In the genomic region with DNA sequence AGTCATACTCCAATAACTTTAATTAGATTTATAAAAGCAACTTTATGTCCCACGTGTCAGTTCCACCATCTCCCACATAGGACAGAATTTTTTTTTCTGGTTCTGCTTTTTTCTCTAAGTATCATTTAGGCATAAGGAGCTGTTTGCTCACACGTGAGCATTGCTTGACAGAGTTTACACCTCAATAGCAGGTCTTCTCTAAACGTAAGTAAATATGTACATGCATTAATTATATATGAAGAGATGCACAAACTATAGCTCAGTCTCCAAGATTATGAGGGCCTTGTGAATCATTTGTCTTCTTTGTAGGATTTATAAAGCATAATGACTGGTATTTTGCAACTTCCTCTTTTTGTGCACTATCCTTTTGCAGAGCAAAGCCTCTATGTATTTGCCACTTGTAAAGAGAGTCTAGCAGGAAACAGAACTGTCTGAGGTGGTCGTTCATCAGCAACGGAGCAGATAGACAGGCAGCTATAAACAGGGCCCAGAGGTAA, we compare ENCODE assay signal across 8 mouse cellular contexts. TPM values are rescaled to one million over a fixed set of nuclear protein-coding genes. Genes with fewer than 3 reads are reported as not detected.
DNase-seq lines count a peak whose midpoint lies in the region; ATAC-seq and TF ChIP-seq lines count a peak whose summit lies in the region.

Gene Mbnl1, plus strand, starts transcription at position 150 of the 497 bp plus-strand sequence.

- no peak for TF ChIP-seq CTCF in ES-Bruce4 (IDR thresholded peaks at IDR 0.05; ENCODE audit: low read depth, low read length)
- TF ChIP-seq CTCF in embryonic fibroblast, embryonic 13.5 days (IDR thresholded peaks at IDR 0.05; ENCODE audit: borderline replicate concordance, insufficient read depth, low read length) = no peak
- TF ChIP-seq CTCF in heart, postnatal 0 days (IDR thresholded peaks at IDR 0.05; ENCODE audit: low read depth) = no peak

- H3K27me3 ChIP-seq in ES-Bruce4 (ENCODE audit: control insufficient read depth, insufficient read depth, low read length, poor library complexity, severe bottlenecking) (no peaks in the 10 kb centered on the region), myocyte (ENCODE audit: control insufficient read depth, insufficient read depth, insufficient read length) (no peaks in the 10 kb centered on the region)
- H3K27me3 ChIP-seq in heart, postnatal 0 days (ENCODE audit: control insufficient read depth, insufficient read depth, low read length) = no peaks in the 10 kb centered on the region

- no peaks in the 10 kb centered on the region for H3K79me2 ChIP-seq in myocyte (ENCODE audit: control insufficient read depth, insufficient read depth)

- no peaks in the 10 kb centered on the region for H3K9me3 ChIP-seq in ES-Bruce4 (replicated peaks; ENCODE audit: control insufficient read depth, insufficient read depth, low read length, poor library complexity, severe bottlenecking)
- no peaks in the 10 kb centered on the region for H3K9me3 ChIP-seq in heart, postnatal 0 days (replicated peaks; ENCODE audit: control insufficient read depth, low read length)

- no peak for ATAC-seq in heart, postnatal 0 days (ENCODE audit: insufficient read depth, low read depth)

- WGBS in heart, postnatal 0 days = 63% methylated on average over 5 of the region's 5 CpGs

- intact Hi-C loops in left cerebral cortex, postnatal 4 days (cut with DNase I) = no loop called here

- no peak within 1 kb of the TSS for H3K27ac ChIP-seq in ES-Bruce4 (ENCODE audit: insufficient read depth, low read length)
- no peak within 1 kb of the TSS for H3K27ac ChIP-seq in embryonic fibroblast, embryonic 13.5 days (ENCODE audit: insufficient read depth, low read length)
- H3K27ac ChIP-seq in heart, postnatal 0 days (ENCODE audit: low read depth) = no peak within 1 kb of the TSS

- H3ac ChIP-seq in myocyte (ENCODE audit: control insufficient read depth, insufficient read length) = no peak within 1 kb of the TSS

- TF ChIP-seq POLR2A in ES-Bruce4 (IDR thresholded peaks at IDR 0.05; ENCODE audit: insufficient read depth, low read length) = no peak
- no peak for TF ChIP-seq POLR2A in embryonic fibroblast, embryonic 13.5 days (IDR thresholded peaks at IDR 0.05; ENCODE audit: low read depth, low read length)
- no peak for TF ChIP-seq POLR2A in myocyte (IDR thresholded peaks at IDR 0.05; ENCODE audit: insufficient read length, low read depth)

- no peak within 1 kb of the TSS for H3K9ac ChIP-seq in ES-Bruce4 (ENCODE audit: low read depth, poor library complexity, severe bottlenecking)
- H3K9ac ChIP-seq in heart, postnatal 0 days (replicated peaks; ENCODE audit: low read depth, low read length) = no peak within 1 kb of the TSS

- DNase-seq in A20 (ENCODE audit: low read depth, low spot score) = peak; percentile 90
- DNase-seq in heart, postnatal 0 days (ENCODE audit: low spot score) = no peak
- no peak for DNase-seq in left cerebral cortex, postnatal 4 days
- no peak for DNase-seq in right cerebral cortex, adult 18-20 months
- DNase-seq in embryo, embryonic 11 days = no peak

- TF ChIP-seq EP300 in ES-Bruce4 (IDR thresholded peaks at IDR 0.05; ENCODE audit: insufficient read depth, low read depth, low read length) = no peak
- TF ChIP-seq EP300 in heart, postnatal 0 days (IDR thresholded peaks at IDR 0.05; ENCODE audit: low read depth) = no peak

- no peaks in the 10 kb centered on the region for H3K36me3 ChIP-seq in ES-Bruce4 (ENCODE audit: control insufficient read depth, insufficient read depth, low read length, poor library complexity, severe bottlenecking)
- H3K36me3 ChIP-seq in heart, postnatal 0 days (replicated peaks; ENCODE audit: control insufficient read depth, insufficient read depth, low read length) = no peaks in the 10 kb centered on the region
- no peaks in the 10 kb centered on the region for H3K36me3 ChIP-seq in myocyte (ENCODE audit: control insufficient read depth, insufficient read depth)

- H3K4me3 ChIP-seq in ES-Bruce4 (ENCODE audit: low read depth, low read length) (no peak within 1 kb of the TSS), myocyte (no peak within 1 kb of the TSS)
- H3K4me3 ChIP-seq in embryonic fibroblast, embryonic 13.5 days (ENCODE audit: insufficient read depth, low read length) = no peak within 1 kb of the TSS
- H3K4me3 ChIP-seq in heart, postnatal 0 days (ENCODE audit: low read depth, low read length) = no peak within 1 kb of the TSS

- no peak within 1 kb of the TSS for H3K4me2 ChIP-seq in heart, postnatal 0 days (ENCODE audit: low read depth, low read length)
- H3K4me2 ChIP-seq in myocyte (ENCODE audit: low read depth) = peak within 1 kb of the TSS; percentile 38

- no peaks in the 10 kb centered on the region for H3K4me1 ChIP-seq in ES-Bruce4 (ENCODE audit: control insufficient read depth, insufficient read depth, low read length)
- H3K4me1 ChIP-seq in embryonic fibroblast, embryonic 13.5 days (ENCODE audit: control insufficient read depth, insufficient read depth, low read length) = no peaks in the 10 kb centered on the region
- H3K4me1 ChIP-seq in heart, postnatal 0 days (ENCODE audit: control insufficient read depth, insufficient read depth) = 0 out of 2 replicates have a peak, but pooled peaks cover 5% of the 10 kb centered on the region

TF ChIP-seq in myocyte, 11 proteins besides CTCF, POLR2A, EP300 and RAD21:
- TF ChIP-seq TCF3 (IDR thresholded peaks at IDR 0.05; ENCODE audit: insufficient read length, low read depth) = no peak
- TF ChIP-seq E2F4 (IDR thresholded peaks at IDR 0.05; ENCODE audit: insufficient read depth) = no peak
- TF ChIP-seq USF1 (IDR thresholded peaks at IDR 0.05; ENCODE audit: low read depth) = no peak
- no peak for TF ChIP-seq CEBPB (IDR thresholded peaks at IDR 0.05; ENCODE audit: insufficient read depth, poor library complexity, severe bottlenecking)
- TF ChIP-seq SRF (IDR thresholded peaks at IDR 0.05; ENCODE audit: control insufficient read depth, insufficient read length, low read depth) = no peak
- TF ChIP-seq POLR2AphosphoS2 (IDR thresholded peaks at IDR 0.05; ENCODE audit: insufficient read length, low read depth) = no peak
- no peak for TF ChIP-seq REST (IDR thresholded peaks at IDR 0.05; ENCODE audit: insufficient read depth, insufficient read length)
- no peak for TF ChIP-seq MAX (IDR thresholded peaks at IDR 0.05; ENCODE audit: low read depth)
- TF ChIP-seq TCF12 (IDR thresholded peaks at IDR 0.05; ENCODE audit: insufficient read depth, poor library complexity, severe bottlenecking) = no peak
- TF ChIP-seq MYOD1 (IDR thresholded peaks at IDR 0.05; ENCODE audit: control insufficient read depth in 1 of 3, insufficient read length in 2 of 3, low read depth in 2 of 3) = no peak

RNA-seq across cellular contexts. Expression of gene Mbnl1, which starts in this region (rescaled TPM):
- polyA plus RNA-seq in ES-Bruce4 (2011; ENCODE audit: insufficient read depth, insufficient read length, low read depth, missing spikeins) (26.6 and 28.2 TPM in 2 replicates), myocyte (2012; fragmentation: generic; extraction: Trizol) (24.7 TPM)
- polyA plus RNA-seq in embryonic fibroblast, embryonic 13.5 days (2011; ENCODE audit: insufficient read length, low read depth, missing spikeins) = 191 and 192 TPM in 2 replicates
- total RNA-seq in heart, postnatal 0 days (2014; rRNA removed; ENCODE audit: low replicate concordance) = 94.9 and 140 TPM in 2 replicates
- polyA plus RNA-seq in heart, postnatal 0 days (2015; fragmentation: Nextera tagmentation; extraction: Ambion mirVana) = 70.7 and 70.8 TPM in 2 replicates
- 10 to 100 TPM; 70.8 to 76.0 TPM for total RNA-seq in left cerebral cortex, postnatal 4 days (2021)
